Mouse (Mus musculus): ENCODE data around the gene Bhlha15. TPM values are rescaled to one million over a fixed set of nuclear protein-coding genes. Genes with fewer than 3 reads are reported as not detected.

Gene Bhlha15
- total RNA-seq (2023) = 0.94 TPM

GRCm38 (mm10) chr5:144189950-144190583, at the start of gene Bhlha15:
Gene Bhlha15, plus strand, starts transcription at chr5:144190286.

GRCm38 (mm10) chr5:144223503-144223862, 33.4 kb downstream of the Bhlha15 start, which contains the start of gene Tecpr1:
Gene Tecpr1, minus strand, starts transcription at chr5:144223615.

Other genes starting within 250 kb of the Bhlha15 start
- gene Ccz1, start 175.4 kb upstream of the Bhlha15 start, total RNA-seq (2023) = 80.4 TPM
- gene Ocm, start 163.6 kb upstream of the Bhlha15 start, total RNA-seq (2023) = not detected
- 35.8 TPM for gene Lmtk2, start 89.8 kb upstream of the Bhlha15 start, total RNA-seq (2023)
- gene Tecpr1, start 33.3 kb downstream of the Bhlha15 start, total RNA-seq (2023) = 554 TPM
- gene Bri3, start 54.2 kb downstream of the Bhlha15 start, total RNA-seq (2023) = 67.1 TPM
- gene Baiap2l1, start 167.8 kb downstream of the Bhlha15 start, total RNA-seq (2023) = 0.94 TPM

All from CD4-positive naive resting alpha-beta T cell, adult 76 days (primary cell).